Mouse (Mus musculus) frontal cortex, postnatal 10 days (tissue): ENCODE results near the gene Psmd3.
A peak's percentile ranks its signal among the peaks of the same experiment; 100 is the strongest.
"Not testable (repeated sequence)": the region's sequence is repeated elsewhere in the genome, so short reads cannot be mapped to it uniquely, and the experiment has no call there.

Source experiments
- DNase-seq, 2 experiments: peaks; one replicate each; pipeline ENCODE4 v3.0.0; 2022; ENCODE audit warnings: low spot score in 2 of 2, mixed read lengths in 1 of 2

The Psmd3 gene

DNA sequence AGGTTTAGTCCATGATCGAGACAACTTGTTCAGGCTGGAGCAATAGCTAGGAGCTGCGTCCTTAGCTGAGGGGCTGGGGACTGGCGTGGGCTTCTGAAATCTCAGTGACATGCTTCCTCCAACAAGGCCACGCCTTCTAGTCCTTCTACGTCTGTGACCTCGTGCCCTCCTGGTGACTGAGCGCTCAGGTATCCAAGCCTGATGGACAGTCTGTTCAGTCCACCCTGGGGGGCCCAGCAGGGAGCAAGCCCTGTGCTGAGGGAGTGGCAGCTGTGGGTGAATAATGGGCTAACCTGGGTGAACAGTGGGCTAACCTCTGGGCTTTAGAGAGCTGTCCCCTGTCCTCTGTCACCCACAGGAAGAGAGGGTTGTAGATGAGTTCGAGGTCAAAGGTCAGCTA is 5.7 kb downstream of the Psmd3 start:
- no peak for DNase-seq

DNA sequence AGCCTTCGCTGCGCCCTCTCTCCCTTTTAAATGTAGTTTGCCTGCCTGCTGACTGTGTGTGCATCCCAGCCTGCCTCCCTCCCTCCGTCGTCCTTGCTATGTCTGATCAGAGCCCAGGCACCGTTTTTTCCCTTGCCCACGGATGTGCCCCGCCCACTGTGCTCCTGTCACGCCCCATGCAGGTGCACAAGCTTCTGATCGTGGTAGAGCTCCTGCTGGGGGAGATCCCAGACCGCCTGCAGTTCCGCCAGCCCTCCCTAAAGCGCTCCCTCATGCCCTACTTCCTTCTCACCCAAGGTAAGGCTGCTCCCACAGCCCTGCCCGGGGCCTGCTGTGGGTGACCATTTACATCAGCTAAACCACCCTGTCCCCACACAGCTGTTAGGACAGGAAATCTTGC is 10.8 kb downstream of the Psmd3 start:
- no peak for DNase-seq

DNA sequence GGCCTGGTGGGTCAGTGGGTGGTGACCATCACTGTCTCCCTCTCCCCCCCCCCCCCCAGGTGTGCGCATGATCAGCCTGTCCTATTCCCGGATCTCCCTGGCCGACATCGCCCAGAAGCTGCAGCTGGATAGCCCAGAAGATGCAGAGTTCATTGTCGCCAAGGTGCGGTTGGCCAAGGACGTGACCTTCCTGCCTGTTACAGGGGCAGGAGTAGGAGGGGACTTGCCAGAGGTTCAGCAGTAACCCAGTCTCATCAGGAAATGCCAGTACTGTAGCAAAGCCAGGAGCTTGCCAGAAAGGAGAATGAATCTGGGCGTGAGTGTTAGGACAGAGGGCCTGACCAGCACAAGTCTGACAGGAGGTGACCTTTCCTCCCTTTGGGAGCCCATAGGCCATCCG is 11.4 kb downstream of the Psmd3 start:
- no peak for DNase-seq

DNA sequence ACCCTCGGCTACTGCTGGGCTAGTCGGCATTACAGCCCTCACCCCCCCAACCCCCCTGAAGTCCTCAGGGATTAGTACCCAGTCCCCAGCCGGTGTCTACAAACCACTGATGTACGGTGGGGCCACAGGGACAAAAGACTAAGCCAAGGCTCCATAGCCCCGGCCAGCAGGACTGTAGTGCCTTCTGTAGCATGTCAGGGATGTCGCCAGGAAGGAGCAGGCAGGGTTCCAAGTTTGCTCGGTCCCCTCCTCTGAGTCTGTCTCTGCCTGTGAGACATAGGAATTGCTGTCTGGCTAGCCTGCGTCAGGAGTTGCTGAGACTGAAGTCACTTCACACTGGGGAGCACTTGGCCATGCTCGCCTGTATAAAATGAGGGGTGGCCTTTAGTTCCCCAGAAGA is 11.9 kb downstream of the Psmd3 start:
- DNase-seq, result no peak

DNA sequence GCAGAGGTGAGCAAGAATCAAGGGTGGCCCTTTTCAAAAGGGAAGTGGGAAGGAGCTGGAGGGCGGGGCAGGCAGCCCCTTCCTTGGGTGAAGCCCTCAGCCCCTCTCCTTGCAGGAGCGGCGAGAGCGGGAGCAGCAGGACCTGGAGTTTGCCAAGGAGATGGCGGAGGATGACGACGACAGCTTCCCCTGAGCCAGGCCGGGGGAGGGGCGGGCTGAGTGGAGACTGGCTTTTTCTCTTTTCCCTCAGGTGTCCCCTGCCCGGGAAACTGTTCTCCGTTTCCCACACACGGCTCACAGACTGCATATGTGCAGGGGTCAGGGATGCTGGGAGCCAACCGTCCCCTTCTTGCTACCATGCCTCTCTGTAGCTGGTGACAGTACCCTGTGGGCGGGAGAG is 13.1 kb downstream of the Psmd3 start:
- DNase-seq, result no peak

DNA sequence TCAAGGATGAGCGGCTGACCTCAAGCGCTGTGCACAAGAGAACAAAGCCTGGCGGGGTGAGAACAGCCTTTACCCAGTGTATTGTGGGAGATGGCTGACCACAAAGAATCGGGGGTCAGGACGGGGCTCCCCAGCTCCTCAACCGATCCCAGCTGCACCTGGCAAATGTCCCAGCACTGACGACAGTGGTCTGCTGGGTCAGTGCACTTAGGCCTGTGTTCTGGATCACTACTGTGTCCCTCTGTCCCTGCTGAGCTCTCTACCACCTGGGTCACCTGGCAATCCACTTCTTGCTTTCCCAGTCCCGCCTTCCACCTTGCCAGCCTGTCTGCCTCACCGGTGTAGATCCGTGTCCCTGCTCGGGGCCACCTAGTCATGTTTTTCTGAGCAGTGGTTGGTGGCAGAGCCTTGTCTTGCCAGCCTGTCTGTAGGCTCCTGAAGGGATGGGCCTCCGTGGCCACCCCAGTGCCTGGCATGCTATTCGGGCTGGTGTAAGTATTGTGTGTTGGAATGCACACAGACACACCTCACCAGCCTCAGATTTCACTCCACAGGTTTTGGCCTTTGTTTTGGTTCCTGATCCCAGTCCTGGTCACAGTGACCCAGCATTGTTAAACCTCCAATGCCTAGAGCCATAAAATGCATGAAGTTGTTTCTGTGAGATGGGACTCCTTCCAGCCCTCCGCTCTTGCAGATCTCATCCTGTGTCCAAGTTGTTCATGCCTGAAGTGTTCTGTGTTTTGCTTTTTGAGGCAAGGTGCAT is 14.3 kb downstream of the Psmd3 start:
- no peak for DNase-seq

DNA sequence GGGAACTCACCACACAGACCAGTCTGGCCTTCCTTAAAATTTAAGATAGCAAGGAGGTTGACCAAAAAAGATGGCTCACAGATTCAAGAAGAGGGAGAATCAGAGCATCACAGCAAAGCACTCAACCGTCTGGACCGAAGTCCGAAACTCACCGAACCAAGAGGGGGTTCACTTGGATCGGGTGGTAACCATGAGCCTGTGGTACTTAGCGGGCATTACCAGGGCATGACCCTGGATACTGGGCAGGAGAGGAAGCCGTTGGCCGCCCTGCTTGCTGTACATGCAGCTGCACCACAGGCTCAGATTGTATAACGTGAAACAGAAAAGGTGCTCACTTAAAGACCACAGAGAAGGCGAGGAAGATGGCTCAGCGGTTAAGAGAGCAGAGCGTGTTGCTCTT is 14.9 kb downstream of the Psmd3 start:
- no peak for DNase-seq

DNA sequence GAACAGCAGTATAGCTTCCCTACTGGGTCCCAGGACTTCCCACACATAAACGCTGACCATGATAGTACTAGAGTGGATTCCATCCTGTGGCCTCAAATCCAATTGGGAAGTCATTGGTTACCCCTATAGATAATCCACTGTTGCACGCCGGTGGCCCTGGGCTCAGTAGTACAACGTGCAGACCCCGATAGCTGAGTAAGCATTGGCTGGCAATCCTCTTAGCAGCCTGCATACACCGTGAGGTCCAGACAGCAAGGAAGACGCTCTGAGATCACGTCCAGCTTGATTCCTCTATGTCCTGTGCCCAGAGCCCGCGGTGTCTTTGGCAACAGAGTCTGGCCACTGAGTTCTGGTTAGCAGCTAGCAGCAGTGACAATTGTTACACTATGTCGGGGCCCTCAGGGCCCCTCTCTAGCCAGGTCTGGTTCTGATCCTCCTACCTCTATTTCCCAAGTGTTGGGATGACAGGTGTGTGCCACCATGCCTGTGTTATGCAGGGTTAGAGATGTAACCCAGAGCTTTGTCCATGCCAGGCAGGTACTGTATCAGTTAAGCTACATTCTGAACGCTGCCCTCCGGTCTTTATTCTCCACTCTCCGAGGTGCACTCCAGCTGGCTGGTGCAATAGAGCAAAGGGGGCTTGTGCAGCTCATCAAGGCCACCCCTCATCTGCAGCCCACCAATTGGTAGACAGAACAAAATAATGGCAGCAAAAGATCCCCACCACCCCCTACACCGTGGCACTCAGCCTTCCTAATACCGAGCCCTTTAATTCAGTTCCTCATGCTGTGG is 16.7 kb downstream of the Psmd3 start:
- DNase-seq, result no peak

DNA sequence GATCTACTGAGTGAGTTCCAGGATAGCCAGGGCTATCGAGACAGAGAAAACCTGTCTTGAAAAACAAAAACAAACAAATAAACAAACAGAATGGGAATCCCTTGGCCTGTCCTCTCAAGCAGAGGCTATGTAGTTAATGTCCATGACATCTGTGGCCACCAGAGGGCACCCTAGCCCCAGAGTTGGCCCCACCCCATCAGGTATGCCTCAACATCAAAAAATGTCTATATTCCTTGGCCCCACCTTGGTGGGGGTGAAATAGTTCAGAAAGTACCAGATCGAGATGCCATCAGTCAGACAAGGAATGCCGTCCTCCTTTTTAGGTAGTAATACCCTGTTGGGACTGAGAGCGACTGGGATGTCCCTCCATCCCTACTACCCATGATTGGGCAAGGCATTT is 17.6 kb downstream of the Psmd3 start:
- DNase-seq, result peak in 1 of 2 experiments; percentile 66

DNA sequence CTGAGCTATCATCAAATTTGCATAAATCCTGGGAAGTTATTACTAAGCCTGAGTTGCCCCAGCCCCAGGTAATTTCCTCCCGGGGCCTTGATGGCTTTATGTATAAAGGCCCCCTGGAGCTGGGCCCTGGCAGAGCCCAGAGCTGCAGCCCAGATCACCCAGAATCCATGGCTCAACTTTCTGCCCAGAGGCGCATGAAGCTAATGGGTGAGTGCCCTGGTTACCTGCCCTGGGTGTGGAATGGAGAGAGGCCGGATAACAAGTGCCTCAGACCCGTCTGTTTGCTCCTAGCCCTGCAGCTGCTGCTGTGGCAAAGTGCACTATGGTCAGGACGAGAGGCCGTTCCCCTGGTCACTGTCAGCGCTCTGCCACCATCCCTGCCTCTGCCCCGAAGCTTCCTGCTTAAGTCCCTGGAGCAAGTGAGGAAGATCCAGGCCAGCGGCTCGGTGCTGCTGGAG is 18.9 kb downstream of the Psmd3 start, which contains the start of gene Csf3:
TSS of gene Csf3 (plus strand) at position 51 of the 458 bp plus-strand sequence.
- no peak for DNase-seq

DNA sequence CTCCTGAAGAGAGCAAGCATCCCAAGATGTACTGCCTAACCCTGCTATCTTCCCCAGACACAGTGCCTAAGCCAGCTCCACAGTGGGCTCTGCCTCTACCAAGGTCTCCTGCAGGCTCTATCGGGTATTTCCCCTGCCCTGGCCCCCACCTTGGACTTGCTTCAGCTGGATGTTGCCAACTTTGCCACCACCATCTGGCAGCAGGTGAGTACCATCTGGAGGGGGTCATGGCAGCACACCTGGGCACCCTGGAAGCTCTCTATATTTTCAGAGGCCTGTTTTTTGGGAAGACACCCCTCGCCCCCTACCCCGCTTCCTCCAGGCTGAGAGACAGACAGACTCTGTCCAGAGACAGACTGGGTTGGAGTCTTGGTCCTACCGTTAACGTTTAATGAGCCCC is 20.0 kb downstream of the Psmd3 start:
- no peak for DNase-seq

DNA sequence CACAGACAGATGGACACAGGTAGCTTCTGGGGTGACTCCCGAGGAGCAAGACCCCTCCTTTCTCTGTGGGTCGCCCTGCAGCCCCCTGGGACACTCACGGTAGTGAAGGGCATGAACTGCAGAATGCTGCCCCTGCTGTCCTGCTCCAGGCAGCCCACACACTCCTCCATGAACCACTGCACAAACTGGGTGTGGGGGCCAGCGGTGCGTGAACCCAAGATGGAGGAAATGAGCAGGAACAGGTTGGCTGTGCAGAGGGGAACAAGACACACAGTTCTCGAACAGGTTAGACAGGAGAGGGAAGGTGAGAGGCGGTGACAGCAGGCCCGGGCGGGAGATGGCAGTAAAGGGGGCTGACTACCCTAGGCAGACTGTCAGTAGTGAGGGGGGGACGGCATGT is 22.7 kb downstream of the Psmd3 start:
- no peak for DNase-seq

DNA sequence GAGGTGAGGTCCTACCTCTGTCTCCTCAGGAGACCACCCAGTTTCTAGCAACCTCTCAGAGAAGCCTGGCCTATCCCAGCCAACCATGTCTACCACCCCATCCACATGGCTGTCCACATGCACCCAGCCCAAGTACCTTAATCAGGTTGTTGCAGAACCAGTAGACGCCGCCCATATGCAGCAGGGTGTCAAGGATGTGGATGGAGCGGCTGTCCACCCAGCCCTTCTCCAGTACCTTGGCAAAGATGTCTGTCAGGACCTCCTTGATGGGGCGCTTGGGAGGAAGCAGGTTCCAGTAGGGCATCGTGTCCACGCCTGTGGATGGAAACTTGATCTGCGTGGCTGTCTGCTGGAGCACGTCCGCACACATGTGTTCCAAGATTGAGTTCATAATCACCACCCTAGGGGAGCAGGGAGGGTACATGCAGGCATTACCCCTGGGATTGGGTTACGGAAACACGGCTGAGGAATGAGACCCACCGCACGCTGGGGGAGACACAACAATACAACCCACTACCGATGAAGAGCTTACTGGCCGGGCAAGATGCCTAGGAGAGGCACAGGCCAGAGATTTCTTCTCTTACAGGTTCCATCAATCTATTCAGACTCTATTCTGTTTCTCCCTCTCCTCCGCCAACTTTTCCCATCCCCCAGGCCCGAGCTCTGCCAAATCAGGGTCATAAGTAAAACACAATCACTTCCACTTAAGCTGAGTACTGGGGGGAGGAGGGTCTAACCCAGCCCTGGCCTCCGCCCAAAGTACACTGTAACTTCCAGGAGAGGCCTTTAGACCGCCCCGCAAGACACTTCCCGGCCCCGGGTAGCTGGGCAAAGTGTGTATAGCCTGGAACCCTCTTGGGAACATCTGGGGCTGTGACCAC is 25.3 kb downstream of the Psmd3 start:
- peak in 1 of 2 experiments; percentile 32 for DNase-seq

DNA sequence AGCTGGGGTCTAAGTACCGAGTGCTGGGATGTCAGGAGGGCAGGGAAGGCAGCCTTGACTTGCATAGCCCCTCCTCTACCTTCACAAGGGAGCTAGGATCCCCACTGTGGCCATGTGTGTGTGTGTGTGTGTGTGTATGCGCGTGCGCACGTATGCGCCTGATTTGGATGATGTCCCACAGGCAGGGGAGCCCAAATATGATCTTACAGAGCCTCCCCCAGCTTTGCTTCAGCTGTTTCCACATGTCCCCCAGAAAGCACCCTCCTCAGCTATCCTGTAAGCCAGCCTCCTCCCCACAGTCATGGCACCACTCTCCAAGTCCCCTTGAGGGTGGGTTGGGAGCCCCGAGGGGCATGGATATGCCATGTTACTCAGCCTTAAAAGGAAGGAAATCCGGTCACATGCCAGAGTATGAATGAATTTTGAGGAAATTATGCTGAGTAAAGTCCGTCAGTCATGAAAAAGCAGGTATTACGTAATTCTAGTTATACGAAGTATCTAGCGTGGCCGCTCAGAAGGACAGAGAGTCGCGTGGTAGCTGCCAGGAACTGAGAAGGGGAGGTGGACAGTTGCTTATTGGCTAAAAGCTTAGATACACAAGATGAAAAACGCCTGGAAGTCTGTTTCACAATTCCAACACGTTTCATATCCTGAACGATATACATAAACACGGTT is 26.1 kb downstream of the Psmd3 start:
- DNase-seq, result no peak

DNA sequence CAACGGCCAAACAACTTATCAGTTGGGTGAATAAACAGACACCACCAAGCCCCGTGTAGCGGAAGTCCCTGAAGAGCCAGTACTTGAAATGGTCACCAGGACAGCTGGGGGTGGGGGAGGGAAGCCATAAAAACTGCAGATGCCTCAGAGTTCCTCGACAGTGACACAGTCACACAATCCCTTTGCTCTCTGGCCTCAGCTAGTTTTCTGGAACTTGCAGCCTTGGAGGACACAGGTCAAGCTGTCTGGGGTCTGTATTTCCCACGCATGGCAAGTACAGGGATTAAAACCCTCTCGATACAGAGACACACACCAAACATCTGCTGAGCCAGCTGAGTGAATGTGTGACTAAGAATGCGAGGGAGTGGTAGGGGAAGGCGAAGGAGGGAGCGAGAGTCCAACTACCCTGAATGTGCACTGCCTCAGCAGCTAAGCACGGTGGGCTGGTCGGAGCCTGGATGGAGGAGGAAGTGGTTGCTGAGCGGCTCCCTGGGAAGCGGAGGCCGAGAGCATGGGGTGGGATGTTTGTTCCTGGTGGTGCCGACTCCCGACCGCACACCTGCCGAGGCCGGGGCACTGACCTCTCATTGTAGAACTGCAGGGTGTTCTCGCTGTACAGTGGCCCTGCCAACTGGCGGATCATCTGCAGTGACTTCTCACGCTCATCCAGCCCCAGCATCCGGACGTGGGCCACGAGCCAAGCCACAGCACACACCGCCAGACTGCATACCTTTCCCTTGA is 26.8 kb downstream of the Psmd3 start:
- DNase-seq, result no peak

DNA sequence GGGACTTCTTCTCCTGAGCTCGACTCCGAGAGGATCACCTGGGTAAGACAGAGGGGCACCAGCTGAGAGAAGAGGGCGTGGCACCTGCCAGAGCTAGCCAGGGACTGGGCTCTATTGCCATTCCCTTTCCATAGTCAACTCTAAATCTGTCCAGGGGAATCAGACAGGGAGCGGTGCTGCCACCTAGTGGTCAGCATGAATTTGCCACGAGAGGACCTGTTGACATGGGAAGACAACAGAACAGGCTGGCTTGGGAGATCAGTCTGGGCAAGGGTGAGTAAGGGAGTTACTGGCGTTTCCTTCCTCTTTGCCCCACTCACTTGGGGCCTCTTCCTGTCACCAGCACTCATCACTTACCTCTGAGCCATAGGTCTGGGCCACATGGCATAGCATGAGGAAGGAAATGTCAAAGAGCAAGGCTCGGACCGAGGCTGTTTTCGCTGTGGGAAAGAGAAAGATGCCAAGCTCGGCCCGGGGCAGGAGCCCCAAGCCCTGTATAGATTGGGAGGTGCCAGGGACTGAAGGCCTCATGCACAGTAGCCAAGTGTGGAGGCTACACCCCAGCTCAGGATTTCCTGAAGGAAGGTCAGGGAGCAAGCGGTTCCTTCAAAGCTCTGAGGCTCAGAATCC is 28.2 kb downstream of the Psmd3 start:
- peak; percentile 59 to 71 for DNase-seq

DNA sequence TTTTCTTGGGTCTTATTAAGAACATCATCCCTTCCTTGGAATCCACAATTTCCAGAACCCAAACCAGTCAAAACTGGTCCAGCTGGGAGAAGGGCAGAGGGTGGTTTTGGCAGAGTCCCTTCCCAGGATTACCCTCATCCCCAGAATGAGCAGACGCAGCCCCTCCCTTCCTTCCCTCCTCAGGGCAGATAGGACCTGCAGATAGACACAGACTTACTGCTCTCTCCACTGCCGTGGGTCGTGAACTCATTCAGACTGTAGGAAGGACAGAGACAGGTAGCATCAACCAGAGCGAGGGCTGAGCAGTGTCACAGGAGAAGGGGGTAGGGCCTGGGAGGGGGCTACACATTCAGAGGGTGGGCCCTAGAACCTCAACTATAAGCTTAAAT is 28.7 kb downstream of the Psmd3 start:
- no peak for DNase-seq

DNA sequence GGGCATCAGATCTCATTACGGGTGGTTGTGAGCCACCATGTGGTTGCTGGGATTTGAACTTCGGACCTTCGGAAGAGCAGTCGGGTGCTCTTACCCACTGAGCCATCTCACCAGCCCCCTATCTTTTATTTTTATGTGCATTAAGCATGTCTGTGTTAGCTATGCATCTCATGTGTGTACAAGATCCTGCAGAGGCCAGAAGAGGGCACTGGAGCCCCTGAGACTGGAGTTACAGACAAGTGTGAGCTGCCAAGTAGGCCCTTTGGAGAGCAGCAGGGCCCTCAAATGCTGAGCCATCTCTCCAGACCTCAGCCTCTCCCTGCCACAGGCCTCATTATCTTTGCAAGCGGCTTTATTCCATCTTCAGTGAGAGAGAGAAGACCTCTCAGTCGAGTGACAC is 29.7 kb downstream of the Psmd3 start:
- not testable (repeated sequence) for DNase-seq

DNA sequence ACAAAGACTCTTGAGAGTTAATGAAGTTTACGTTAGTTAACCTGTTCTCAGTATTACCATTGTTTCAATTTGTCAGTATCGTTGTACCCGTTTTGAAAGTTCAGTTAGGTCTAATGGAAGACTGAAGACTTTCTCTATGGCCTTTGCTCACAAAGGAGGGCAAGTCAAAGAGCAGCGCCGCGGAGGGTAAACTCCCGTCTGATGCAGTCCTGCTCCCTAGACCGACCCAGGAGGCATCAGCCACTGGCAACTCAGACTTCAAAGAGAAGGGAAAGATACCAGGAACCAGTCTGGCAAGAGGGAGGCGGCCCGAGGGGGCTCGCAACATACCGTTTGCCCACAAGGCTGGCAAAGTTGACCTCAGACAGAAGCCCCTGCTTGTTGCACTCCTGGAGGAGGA is 31.3 kb downstream of the Psmd3 start:
- DNase-seq, result no peak

DNA sequence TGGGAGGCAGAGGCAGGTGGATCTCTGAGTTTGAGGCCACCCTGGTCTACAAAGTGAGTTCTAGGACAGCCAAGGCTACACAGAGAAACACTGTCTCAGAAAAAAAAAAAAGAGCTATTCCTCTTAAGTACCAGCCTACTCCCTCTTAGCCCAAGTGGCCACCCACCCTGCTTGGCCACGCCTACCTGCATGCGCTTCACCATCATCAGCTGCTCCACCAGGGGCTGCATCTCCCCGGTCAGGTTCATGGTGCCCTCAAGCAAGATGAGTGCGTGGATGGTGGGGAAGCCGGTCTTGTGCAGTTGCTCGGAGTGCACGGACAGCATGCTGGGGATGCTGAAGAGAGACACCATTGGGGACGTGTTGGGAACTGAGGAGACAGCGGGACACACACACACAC is 33.6 kb downstream of the Psmd3 start:
- no peak for DNase-seq
